In genomic region chr19:60755438-60756191, GRCm38 (mm10) we compare ENCODE assay signal across 8 mouse cellular contexts. TPM values are rescaled to one million over a fixed set of nuclear protein-coding genes. Genes with fewer than 3 reads are reported as not detected.
A peak's percentile ranks its signal among the peaks of the same experiment; 100 is the strongest.
DNase-seq lines count a peak whose midpoint lies in the region; ATAC-seq lines count a peak whose summit lies in the region.

Gene Nanos1 (plus strand): TSS chr19:60755987.

- peaks cover 8% of the 10 kb centered on the region; the same call in 1 of the 2 replicates for H3K4me1 ChIP-seq in intestine, embryonic 16.5 days (ENCODE audit: control insufficient read depth, insufficient read depth, low read length)

- H3K36me3 ChIP-seq in intestine, embryonic 16.5 days (ENCODE audit: control insufficient read depth, insufficient read depth, low read length) = no peaks in the 10 kb centered on the region

- intact Hi-C loops in gastrocnemius, postnatal 36 days (cut with DNase I) = no loop called here
- intact Hi-C loops in left cerebral cortex, postnatal 25 days (cut with DNase I) = loop anchor here (1.0 kb wide), 2 partner anchors 73 to 174 kb away; partner anchors contain the start of gene Cacul1

- H3K4me3 ChIP-seq in intestine, embryonic 16.5 days (ENCODE audit: low read length) = peak within 1 kb of the TSS; percentile 76

- WGBS in intestine, embryonic 16.5 days = 1% methylated on average over 51 of the region's 58 CpGs

- ATAC-seq in intestine, embryonic 16.5 days = peak; percentile 94

- no peaks in the 10 kb centered on the region for H3K27me3 ChIP-seq in intestine, embryonic 16.5 days (replicated peaks; ENCODE audit: control insufficient read depth, insufficient read depth, low read length)

- no peak within 1 kb of the TSS for H3K27ac ChIP-seq in intestine, embryonic 16.5 days (ENCODE audit: low read length)

- DNase-seq in adrenal gland, adult 8-10 months = peak; percentile 81
- peak; percentile 77 for DNase-seq in embryo, embryonic 11.5 days (ENCODE audit: low read depth, low spot score)
- peak; percentile 70 to 78 for DNase-seq in gastrocnemius, postnatal 36 days
- peak; percentile 91 to 94 for DNase-seq in left cerebral cortex, postnatal 25 days (ENCODE audit: low spot score in 2 of 2)
- DNase-seq in mesoderm, embryonic 11.5 days (ENCODE audit: low read depth, low spot score) = peak; percentile 89
- DNase-seq in right cerebral cortex, postnatal 25 days = peak; percentile 93
- peak; percentile 70 to 84 for DNase-seq in urinary bladder, postnatal 36 days (ENCODE audit: low spot score in 2 of 2)

- peak within 1 kb of the TSS; percentile 100 for H3K4me2 ChIP-seq in intestine, embryonic 16.5 days (ENCODE audit: low read depth, low read length)

- H3K9me3 ChIP-seq in intestine, embryonic 16.5 days (ENCODE audit: control insufficient read depth, low read length) = no peaks in the 10 kb centered on the region

- H3K9ac ChIP-seq in intestine, embryonic 16.5 days (ENCODE audit: low read depth, low read length) = peak within 1 kb of the TSS; percentile 73

RNA-seq across cellular contexts. Expression of gene Nanos1, which starts in this region (rescaled TPM):
- under 1 TPM; 0.59 to 0.87 (median 0.79) TPM for total RNA-seq in adrenal gland, adult 8-10 months (2022)
- under 1 TPM; 0.05 to 0.10 TPM for total RNA-seq in gastrocnemius, postnatal 36 days (2021)
- 0.65 and 0.78 TPM in 2 replicates for polyA plus RNA-seq in intestine, embryonic 16.5 days (2015; fragmentation: Nextera tagmentation; extraction: Ambion mirVana)
- 10 to 100 TPM; 23.4 to 23.6 TPM for total RNA-seq in left cerebral cortex, postnatal 25 days (2021)

Comparison
In these comparisons a context has a peak if more than half of its experiments do, and no peak if none do; other contexts are left out.
1. RNA of gene Nanos1 (total RNA-seq): 23.4 to 23.6 TPM in left cerebral cortex, postnatal 25 days; 0.59 to 0.87 TPM in adrenal gland, adult 8-10 months and 0.05 to 0.10 TPM in gastrocnemius, postnatal 36 days; every median in the first group is over 10 times any median in the second.
2. Peak in DNase-seq in adrenal gland, adult 8-10 months; RNA of the gene not detected or under 1 TPM.
3. Peak in DNase-seq in gastrocnemius, postnatal 36 days; RNA of the gene not detected or under 1 TPM.
4. Peak in ATAC-seq, H3K4me3 ChIP-seq, H3K9ac ChIP-seq and H3K4me2 ChIP-seq in intestine, embryonic 16.5 days; RNA of the gene not detected or under 1 TPM.
5. Peak in every context shown above with its lines, with median percentiles within 50 percentile points of each other: DNase-seq.